Mouse (Mus musculus) subcutaneous adipose tissue, adult 2 months (tissue): ENCODE results near the gene Lmod3. TPM values are rescaled to one million over a fixed set of nuclear protein-coding genes. Genes with fewer than 3 reads are reported as not detected.

Source experiments
- polyA plus RNA-seq: library from polyadenylated mRNA; depleted of rRNA; stranded (reverse); fragments of >200 nt; gene quantifications from 2 replicates; pipeline ENCODE4 v1.2.3, GENCODE M21; 2012; ENCODE audit warnings: low replicate concordance; rRNA removed

Gene Lmod3
- 0.10 and 0.13 TPM in 2 replicates for polyA plus RNA-seq

DNA sequence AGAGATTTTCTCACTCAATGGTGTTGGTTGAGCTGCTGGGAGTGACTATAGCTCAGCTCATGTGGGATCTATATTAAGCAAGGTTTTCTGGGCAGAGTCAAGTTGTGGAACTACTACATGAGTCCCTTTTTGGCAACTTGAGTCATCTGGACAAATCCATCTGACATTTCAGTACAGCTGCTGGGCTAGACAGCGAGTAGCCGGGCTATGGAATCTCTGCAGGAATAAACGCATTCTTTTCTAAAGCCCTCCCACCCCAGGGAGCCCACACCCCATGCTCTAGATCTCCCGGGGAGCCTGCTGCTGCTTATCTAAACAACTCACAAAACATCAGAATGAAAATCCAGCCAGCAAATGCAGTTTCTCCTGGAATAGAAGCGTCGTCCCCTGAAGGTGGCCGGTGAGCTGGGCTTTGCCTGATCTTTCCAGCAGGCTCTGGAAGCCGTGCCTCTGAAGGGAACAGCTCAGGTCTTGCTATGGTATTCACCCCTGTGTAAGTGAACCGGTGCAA lies at the start of gene Lmod3:
Gene Lmod3, minus strand, starts transcription at position 49 of the 511 bp plus-strand sequence.

DNA sequence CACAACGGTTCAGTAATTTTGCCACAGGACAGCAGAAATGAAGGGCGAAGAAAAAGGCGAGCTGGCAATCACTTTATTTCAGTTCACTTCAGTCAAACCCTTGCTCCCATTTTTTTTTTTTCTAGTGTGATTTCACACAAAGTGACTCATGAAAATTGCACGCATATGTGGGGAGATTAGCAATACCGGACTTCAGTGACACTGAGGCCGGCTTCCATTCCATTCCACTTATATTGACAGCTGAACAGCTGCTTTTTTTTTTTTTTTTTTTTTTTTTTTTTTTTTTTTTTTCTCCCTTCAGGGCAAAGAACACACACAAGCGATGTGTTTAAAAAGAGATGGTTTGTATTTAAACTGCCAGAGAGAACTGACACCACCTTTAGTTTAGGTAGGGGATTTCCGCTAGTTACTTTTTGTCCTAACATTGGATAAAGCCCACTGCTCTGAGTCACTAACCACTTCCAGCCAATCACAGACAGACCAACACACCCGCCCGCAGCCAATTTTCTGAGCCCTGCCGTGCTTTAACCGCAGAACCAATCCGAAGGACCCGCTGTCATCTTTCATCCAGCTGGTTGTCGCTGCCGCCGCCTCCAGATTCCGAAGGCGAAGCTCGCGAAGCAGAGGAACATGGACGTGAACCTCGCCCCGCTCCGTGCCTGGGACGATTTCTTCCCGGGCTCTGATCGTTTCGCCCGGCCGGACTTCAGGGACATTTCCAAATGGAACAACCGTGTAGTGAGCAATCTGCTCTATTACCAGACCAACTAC lies 42.2 kb downstream of the Lmod3 start, which contains the start of gene Arl6ip5:
Gene Arl6ip5, plus strand, starts transcription at position 499 of the 771 bp plus-strand sequence.

DNA sequence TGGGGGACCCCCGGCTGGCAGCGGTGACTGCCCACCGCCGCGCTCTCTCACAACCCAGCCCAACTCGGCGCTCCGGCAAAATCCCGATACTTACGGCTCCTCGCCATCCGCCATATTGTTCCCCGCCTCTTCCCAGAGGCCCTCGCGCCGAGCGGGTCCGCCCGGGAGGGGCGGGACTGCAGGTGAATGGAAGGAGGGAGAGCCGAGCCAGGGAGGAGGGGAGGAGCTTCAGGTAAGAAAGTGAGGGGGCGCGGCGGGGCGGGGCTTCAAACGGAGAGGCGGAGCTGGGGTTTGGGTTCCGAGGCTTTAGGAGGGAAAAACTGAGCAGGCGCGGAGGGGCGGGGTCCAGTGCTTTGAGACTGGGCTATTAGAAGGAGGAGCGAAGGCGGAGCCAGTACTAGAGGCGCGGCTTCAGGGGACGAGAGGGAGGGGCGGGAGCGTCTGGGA lies 47.1 kb downstream of the Lmod3 start, which contains the start of gene Uba3:
Gene Uba3, minus strand, starts transcription at position 209 of the 447 bp plus-strand sequence.

Other genes with a start within 250 kb of the Lmod3 start
- 0.06 TPM in 1 of 2 replicates, not detected in the other for gene Fam19a4, start 192.3 kb downstream of the Lmod3 start, polyA plus RNA-seq
- gene Eogt, start 103.6 kb downstream of the Lmod3 start, polyA plus RNA-seq: 20.5 and 34.8 TPM in 2 replicates
- gene Tmf1, start 73.6 kb downstream of the Lmod3 start, polyA plus RNA-seq: 3.2 and 5.1 TPM in 2 replicates
- 21.1 and 23.7 TPM in 2 replicates for gene Uba3, start 47.1 kb downstream of the Lmod3 start, polyA plus RNA-seq
- gene Arl6ip5, start 42.1 kb downstream of the Lmod3 start, polyA plus RNA-seq: 90.5 and 105 TPM in 2 replicates